Mouse (Mus musculus): ENCODE results near the gene Havcr2. TPM values are rescaled to one million over a fixed set of nuclear protein-coding genes. Genes with fewer than 3 reads are reported as not detected.

Havcr2 gene
- polyA plus RNA-seq (2014; fragmentation: Illumina TruSeq; extraction: RNeasy Lipid Tissue Mini Kit (QIAGEN cat#74804); ENCODE audit: low read depth, low replicate concordance), result not detected

DNA sequence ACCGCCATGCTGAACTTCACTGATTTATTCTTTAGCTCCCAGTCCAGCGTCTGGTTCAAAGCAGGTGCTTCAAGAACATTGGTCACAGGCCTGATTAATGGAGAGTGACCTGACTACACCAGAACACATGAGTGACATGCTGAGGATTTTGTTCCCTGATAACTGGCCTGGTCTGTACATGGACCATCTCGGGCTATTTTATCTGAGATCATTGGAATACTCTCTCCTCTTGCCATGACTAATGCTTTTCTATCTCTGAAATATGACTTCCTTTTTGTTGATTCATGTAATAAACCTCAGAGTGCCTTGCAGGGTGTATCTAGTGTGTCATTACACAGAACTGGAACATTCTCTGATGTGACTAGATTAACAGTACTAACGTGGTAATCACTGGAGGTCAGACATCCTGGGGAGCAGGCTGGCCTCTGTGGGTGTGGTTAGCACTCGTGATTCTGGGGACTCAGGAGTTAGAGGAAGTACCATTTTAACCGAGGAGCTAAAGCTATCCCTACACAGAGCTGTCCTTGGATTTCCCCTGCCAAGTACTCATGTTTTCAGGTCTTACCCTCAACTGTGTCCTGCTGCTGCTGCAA lies at the start of gene Havcr2:
Gene Havcr2 (plus strand): TSS at position 483 of the 593 bp plus-strand sequence.

DNA sequence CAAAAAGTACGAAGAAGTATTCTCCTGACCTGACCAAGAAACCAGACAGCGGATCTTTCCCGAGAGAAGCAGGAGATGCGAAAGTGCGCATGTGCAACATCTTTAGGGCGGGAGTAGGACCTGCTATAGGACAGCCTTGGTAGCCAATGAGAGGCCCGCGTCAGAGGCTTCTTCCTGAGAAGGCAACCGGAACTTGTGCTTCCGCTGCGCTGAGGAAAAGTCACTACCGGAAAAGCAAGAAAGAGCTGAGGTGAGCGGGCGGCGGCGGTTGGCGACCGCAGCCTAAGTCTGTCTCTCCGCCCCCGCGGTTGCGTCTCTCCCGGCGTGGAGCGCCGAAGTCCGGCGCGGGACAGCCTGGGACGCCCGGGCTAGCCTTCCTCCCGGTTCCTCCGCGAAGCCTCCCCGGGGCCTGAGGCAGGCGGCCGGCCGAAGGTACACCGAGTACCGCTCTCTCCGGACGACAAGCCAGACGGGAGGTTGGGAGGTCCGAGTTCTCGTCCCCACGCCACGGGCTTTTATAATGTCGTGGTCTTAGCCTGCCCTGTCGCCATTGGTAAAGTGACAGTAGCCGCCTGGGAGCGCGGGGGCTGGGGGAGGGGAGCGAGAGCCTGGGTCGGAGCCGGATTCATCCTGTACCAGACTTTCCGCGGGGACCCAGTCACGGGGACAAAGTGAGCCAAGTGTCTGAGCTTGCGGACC lies 17.8 kb upstream of the Havcr2 start, which contains the start of gene Med7:
Gene Med7 (plus strand): TSS at position 166 of the 699 bp plus-strand sequence.

DNA sequence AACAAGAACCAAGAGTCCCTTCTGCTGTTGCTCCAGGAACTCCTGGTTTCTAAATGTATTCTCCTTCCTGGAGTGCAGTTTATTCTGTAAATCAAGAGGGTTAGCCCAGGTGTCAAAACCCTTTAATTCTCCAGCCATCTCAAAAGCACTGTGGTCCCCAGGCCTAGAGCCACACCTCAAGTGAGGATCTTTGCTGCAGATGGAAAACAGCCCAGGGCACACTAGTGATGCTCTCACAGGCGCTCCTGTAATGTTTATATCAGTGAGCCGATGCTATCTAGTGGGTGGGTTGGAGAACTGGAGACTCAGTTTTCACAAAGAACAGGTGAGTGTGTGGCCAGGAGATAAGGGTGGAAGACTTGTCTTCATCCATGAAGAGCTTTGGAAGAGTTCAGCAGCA lies 69.2 kb downstream of the Havcr2 start, which contains the start of gene Gm12169:
Gene Gm12169 (plus strand): TSS at position 301 of the 400 bp plus-strand sequence.

Other genes starting within 250 kb of the Havcr2 start
- not detected for gene Fndc9, start 219.4 kb upstream of the Havcr2 start, polyA plus RNA-seq (2014; fragmentation: Illumina TruSeq; extraction: RNeasy Lipid Tissue Mini Kit (QIAGEN cat#74804); ENCODE audit: low read depth, low replicate concordance)
- gene Cyfip2, start 142.1 kb upstream of the Havcr2 start, polyA plus RNA-seq (2014; fragmentation: Illumina TruSeq; extraction: RNeasy Lipid Tissue Mini Kit (QIAGEN cat#74804); ENCODE audit: low read depth, low replicate concordance), result 0.69 TPM
- gene Itk, start 65.4 kb upstream of the Havcr2 start, polyA plus RNA-seq (2014; fragmentation: Illumina TruSeq; extraction: RNeasy Lipid Tissue Mini Kit (QIAGEN cat#74804); ENCODE audit: low read depth, low replicate concordance), result 0.24 TPM
- gene Fam71b, start 58.4 kb upstream of the Havcr2 start, polyA plus RNA-seq (2014; fragmentation: Illumina TruSeq; extraction: RNeasy Lipid Tissue Mini Kit (QIAGEN cat#74804); ENCODE audit: low read depth, low replicate concordance), result not detected
- gene Med7, start 18.0 kb upstream of the Havcr2 start, polyA plus RNA-seq (2014; fragmentation: Illumina TruSeq; extraction: RNeasy Lipid Tissue Mini Kit (QIAGEN cat#74804); ENCODE audit: low read depth, low replicate concordance), result 53.5 TPM
- gene Gm12169, start 69.3 kb downstream of the Havcr2 start, polyA plus RNA-seq (2014; fragmentation: Illumina TruSeq; extraction: RNeasy Lipid Tissue Mini Kit (QIAGEN cat#74804); ENCODE audit: low read depth, low replicate concordance), result not detected
- gene BC053393, start 116.6 kb downstream of the Havcr2 start, polyA plus RNA-seq (2014; fragmentation: Illumina TruSeq; extraction: RNeasy Lipid Tissue Mini Kit (QIAGEN cat#74804); ENCODE audit: low read depth, low replicate concordance), result not detected
- gene Dppa1, start 174.3 kb downstream of the Havcr2 start, polyA plus RNA-seq (2014; fragmentation: Illumina TruSeq; extraction: RNeasy Lipid Tissue Mini Kit (QIAGEN cat#74804); ENCODE audit: low read depth, low replicate concordance), result not detected

Measured in liver, adult 10 weeks (tissue).